Mouse (Mus musculus) limb, embryonic 14.5 days (tissue): ENCODE results near the gene Fmnl1. TPM values are rescaled to one million over a fixed set of nuclear protein-coding genes. Genes with fewer than 3 reads are reported as not detected.

ENCODE experiments used
- ATAC-seq: fragments of 200-750 bp; cut with Nextera tagmentation; 2 replicates; pipeline ENCODE4 v1.8.0; 2017; ENCODE audit warnings: low read depth, moderate number of reproducible peaks, moderate TSS enrichment; ENCODE audit not compliant: low FRiP score
- DNase-seq: peaks from one replicate; pipeline ENCODE4 v3.0.0-alpha.2; 2015; ENCODE audit warnings: low spot score
- H3K27ac ChIP-seq: fragments of 300-500 bp; sonication (generic); replicated peaks from 2 replicates; pipeline ENCODE4 v1.5.1; 2014; ENCODE audit warnings: low read depth, mild to moderate bottlenecking, low read length, moderate library complexity, mixed read lengths
- H3K27me3 ChIP-seq: fragments of 300-500 bp; sonication (generic); 2 replicates; pipeline ENCODE4 v1.6.1; 2014; ENCODE audit warnings: low read length, mixed read lengths; ENCODE audit not compliant: control insufficient read depth, insufficient read depth
- H3K36me3 ChIP-seq: fragments of 300-500 bp; sonication (generic); 2 replicates; pipeline ENCODE4 v1.6.1; 2014; ENCODE audit warnings: mild to moderate bottlenecking, low read length, moderate library complexity, mixed read lengths; ENCODE audit not compliant: control insufficient read depth, insufficient read depth
- H3K4me1 ChIP-seq: fragments of 300-500 bp; sonication (generic); 2 replicates; pipeline ENCODE4 v1.6.1; 2014; ENCODE audit warnings: antibody characterized with exemption, low read length, mixed read lengths; ENCODE audit not compliant: control insufficient read depth, insufficient read depth
- H3K4me2 ChIP-seq: fragments of 300-500 bp; sonication (generic); replicated peaks from 2 replicates; pipeline ENCODE4 v1.6.1; 2014; ENCODE audit warnings: low read depth, mild to moderate bottlenecking, low read length, moderate library complexity; ENCODE audit not compliant: severe bottlenecking
- H3K4me3 ChIP-seq: fragments of 300-500 bp; sonication (generic); replicated peaks from 2 replicates; pipeline ENCODE4 v1.5.1; 2014; ENCODE audit warnings: low read length
- H3K9ac ChIP-seq: fragments of 300-500 bp; sonication (generic); 2 replicates; pipeline ENCODE4 v1.6.1; 2014; ENCODE audit warnings: mild to moderate bottlenecking, low read depth, low read length, moderate library complexity; ENCODE audit not compliant: severe bottlenecking
- H3K9me3 ChIP-seq: fragments of 300-500 bp; sonication (generic); 2 replicates; pipeline ENCODE4 v1.6.1; 2016; ENCODE audit warnings: low read length; ENCODE audit not compliant: control insufficient read depth
- POLR2A ChIP-seq: fragments of 200-500 bp; IDR thresholded peaks from 2 replicates; pipeline ENCODE4 v1.8.0; 2012; ENCODE audit warnings: inconsistent platforms, mild to moderate bottlenecking, moderate library complexity, borderline replicate concordance; ENCODE audit not compliant: insufficient read depth, insufficient read length; ENCODE audit errors: extremely low read depth
- WGBS: fragments of 180-500 bp; shearing (Covaris S2); extraction: QIAGEN DNeasy Blood & Tissue Kit; methylation state at CpG from one replicate; pipeline ENCODE4 v1.1.7; 2014; 5-methylcytosine and 5-hydroxymethylcytosine counted together
- polyA plus RNA-seq, 2 experiments: library from polyadenylated mRNA; depleted of rRNA in 1 of 2; stranded (reverse) in 1 of 2; unstranded in 1 of 2; fragments of >200 nt; fragmentation: Nextera tagmentation in 1 of 2; extraction: Ambion mirVana in 1 of 2; gene quantifications; 2 replicates each; pipeline versions ENCODE4 v1.2.1 to v1.2.3; 2012 to 2014

The Fmnl1 gene
- polyA plus RNA-seq, 2 experiments: 2.6 to 3.8 TPM

- H3K9me3 ChIP-seq: no peaks in the 10 kb centered on the region
- 75% methylated on average over 3 of the region's 3 CpGs for WGBS
- peaks cover 23% of the 10 kb centered on the region for H3K4me1 ChIP-seq
- H3K27ac ChIP-seq: 0 out of 2 replicates have a peak overlapping the region, but pooled peaks have one; percentile 39
- peak overlapping the region; percentile 55; the same call in 1 of the 2 replicates for H3K4me2 ChIP-seq
- H3K36me3 ChIP-seq: peaks cover 10% of the 10 kb centered on the region
- no peak for TF ChIP-seq POLR2A
- H3K4me3 ChIP-seq: no peak overlapping the region
- DNase-seq: peak; percentile 25
- H3K27me3 ChIP-seq: no peaks in the 10 kb centered on the region
- no peak overlapping the region; the same call in 1 of the 2 replicates for H3K9ac ChIP-seq
- ATAC-seq: no peak
Observed at GRCm38 (mm10) chr11:103134221-103134620, 36.7 kb upstream of the Fmnl1 start.

- Histone ChIP-seq H3K4me2 (no peak overlapping the region), H3K36me3 (peaks cover 21% of the 10 kb centered on the region), H3K27me3 (no peaks in the 10 kb centered on the region), H3K9me3 (no peaks in the 10 kb centered on the region), H3K4me1 (peaks cover 18% of the 10 kb centered on the region), H3K9ac (no peak overlapping the region), H3K27ac (no peak overlapping the region), H3K4me3 (no peak overlapping the region)
- no peak for TF ChIP-seq POLR2A
- DNase-seq (no peak), ATAC-seq (no peak)
- WGBS: 90% methylated on average over 8 of the region's 8 CpGs
Observed at GRCm38 (mm10) chr11:103136039-103136577, 34.8 kb upstream of the Fmnl1 start.

GRCm38 (mm10) chr11:103139951-103140762 is 30.8 kb upstream of the Fmnl1 start:
- no peaks in the 10 kb centered on the region for H3K27me3 ChIP-seq
- no peak overlapping the region for H3K9ac ChIP-seq
- H3K27ac ChIP-seq: peak overlapping the region; percentile 67
- ATAC-seq: no peak
- H3K4me3 ChIP-seq: no peak overlapping the region
- TF ChIP-seq POLR2A: no peak
- no peak overlapping the region for H3K4me2 ChIP-seq
- no peak for DNase-seq
- peaks cover 28% of the 10 kb centered on the region for H3K4me1 ChIP-seq
- 84% methylated on average over 14 of the region's 14 CpGs for WGBS
- peaks cover 21% of the 10 kb centered on the region for H3K36me3 ChIP-seq
- H3K9me3 ChIP-seq: no peaks in the 10 kb centered on the region

- no peak overlapping the region for H3K4me3 ChIP-seq
- ATAC-seq (no peak), DNase-seq (no peak)
- H3K9me3 ChIP-seq: no peaks in the 10 kb centered on the region
- TF ChIP-seq POLR2A: no peak
- H3K9ac ChIP-seq: no peak overlapping the region
- no peaks in the 10 kb centered on the region for H3K27me3 ChIP-seq
- H3K4me1 ChIP-seq: peaks cover 28% of the 10 kb centered on the region
- no peak overlapping the region for H3K4me2 ChIP-seq
- peaks cover 21% of the 10 kb centered on the region for H3K36me3 ChIP-seq
- peak overlapping the region; percentile 67 for H3K27ac ChIP-seq
- 57% methylated on average over 6 of the region's 6 CpGs for WGBS
Observed at GRCm38 (mm10) chr11:103140763-103141100, 30.2 kb upstream of the Fmnl1 start.

GRCm38 (mm10) chr11:103141101-103141943 is 29.6 kb upstream of the Fmnl1 start:
- Histone ChIP-seq H3K4me3 (no peak overlapping the region), H3K4me1 (peaks cover 28% of the 10 kb centered on the region), H3K27me3 (no peaks in the 10 kb centered on the region), H3K36me3 (peaks cover 21% of the 10 kb centered on the region), H3K4me2 (no peak overlapping the region), H3K9me3 (no peaks in the 10 kb centered on the region), H3K9ac (peak overlapping the region; percentile 25; the same call in 1 of the 2 replicates), H3K27ac (peak overlapping the region; percentile 67)
- DNase-seq (peak; percentile 65), ATAC-seq (peak; percentile 61; the same call in 1 of the 2 replicates)
- TF ChIP-seq POLR2A: no peak
- 26% methylated on average over 11 of the region's 11 CpGs for WGBS
